Mouse (Mus musculus) kidney, embryonic 15.5 days (tissue): Measurements from ENCODE around the gene Pgf. TPM values are rescaled to one million over a fixed set of nuclear protein-coding genes. Genes with fewer than 3 reads are reported as not detected.
"Not testable (repeated sequence)": the region's sequence is repeated elsewhere in the genome, so short reads cannot be mapped to it uniquely, and the experiment has no call there.

Source experiments
- ATAC-seq: fragments of 200-750 bp; cut with Nextera tagmentation; replicated peaks from 2 replicates; pipeline ENCODE4 v1.8.0; 2017; ENCODE audit warnings: moderate TSS enrichment; ENCODE audit not compliant: low FRiP score
- H3K27ac ChIP-seq: fragments of 300-500 bp; sonication (generic); 2 replicates; pipeline ENCODE4 v1.5.1; 2015; ENCODE audit warnings: mild to moderate bottlenecking, inconsistent platforms
- H3K27me3 ChIP-seq: fragments of 300-500 bp; sonication (generic); 2 replicates; pipeline ENCODE4 v1.6.1; 2015; ENCODE audit warnings: inconsistent platforms
- H3K36me3 ChIP-seq: fragments of 300-500 bp; sonication (generic); 2 replicates; pipeline ENCODE4 v1.6.1; 2015; ENCODE audit warnings: inconsistent platforms
- H3K4me1 ChIP-seq: fragments of 300-500 bp; sonication (generic); 2 replicates; pipeline ENCODE4 v1.6.1; 2015; ENCODE audit warnings: inconsistent platforms
- H3K4me2 ChIP-seq: fragments of 300-500 bp; sonication (generic); 2 replicates; pipeline ENCODE4 v1.6.1; 2015; ENCODE audit warnings: moderate library complexity, mild to moderate bottlenecking, inconsistent platforms
- H3K4me3 ChIP-seq: fragments of 300-500 bp; sonication (generic); replicated peaks from 2 replicates; pipeline ENCODE4 v1.5.1; 2015; ENCODE audit warnings: mild to moderate bottlenecking, inconsistent platforms
- H3K9ac ChIP-seq: fragments of 300-500 bp; sonication (generic); 2 replicates; pipeline ENCODE4 v1.6.1; 2015; ENCODE audit warnings: mild to moderate bottlenecking, inconsistent platforms
- H3K9me3 ChIP-seq: fragments of 300-500 bp; sonication (generic); replicated peaks from 2 replicates; pipeline ENCODE4 v1.6.1; 2016; ENCODE audit warnings: inconsistent platforms
- whole genome bisulfite sequencing: fragments of 180-500 bp; shearing (Covaris S2); methylation state at CpG from one replicate; pipeline ENCODE4 v1.1.7; 2015; ENCODE audit warnings: mixed read lengths; 5-methylcytosine and 5-hydroxymethylcytosine counted together
- polyA plus RNA-seq: library from polyadenylated mRNA; unstranded; fragments of >200 nt; fragmentation: Nextera tagmentation; extraction: Ambion mirVana; gene quantifications from 2 replicates; pipeline ENCODE4 v1.2.1, GENCODE M21; 2015

Gene Pgf
- polyA plus RNA-seq, 1 experiment from 2014 or later, result 18.8 TPM

- Histone ChIP-seq H3K27ac (no peak within 1 kb of the TSS), H3K4me3 (peak within 1 kb of the TSS; percentile 27), H3K9me3 (no peaks in the 10 kb centered on the region), H3K27me3 (peaks cover 27% of the 10 kb centered on the region), H3K4me1 (peaks cover 23% of the 10 kb centered on the region), H3K36me3 (no peaks in the 10 kb centered on the region), H3K4me2 (peak within 1 kb of the TSS; percentile 59), H3K9ac (no peak within 1 kb of the TSS)
- WGBS, result 14% methylated on average over 28 of the region's 28 CpGs
- ATAC-seq, result peak; percentile 75
Measured at GRCm38 (mm10) chr12:85151002-85151774, 26.4 kb downstream of the Pgf start, which contains the start of gene Rps6kl1. Gene Rps6kl1 (minus strand): TSS chr12:85151264.

GRCm38 (mm10) chr12:85150321-85151001, 27.1 kb downstream of the Pgf start:
- Histone ChIP-seq H3K4me2 (peak overlapping the region; percentile 59), H3K9ac (no peak overlapping the region)
- 9% methylated on average over 20 of the region's 20 CpGs for WGBS

GRCm38 (mm10) chr12:85146881-85147280, 30.7 kb downstream of the Pgf start:
- Histone ChIP-seq H3K9ac (no peak overlapping the region), H3K27ac (no peak overlapping the region), H3K27me3 (peaks cover 27% of the 10 kb centered on the region), H3K9me3 (no peaks in the 10 kb centered on the region), H3K4me1 (peaks cover 31% of the 10 kb centered on the region), H3K4me3 (no peak overlapping the region), H3K36me3 (no peaks in the 10 kb centered on the region), H3K4me2 (no peak overlapping the region)
- ATAC-seq, result no peak
- 83% methylated on average over 9 of the region's 9 CpGs for WGBS

More at GRCm38 (mm10) chr12:85150321-85151001, 27.1 kb downstream of the Pgf start:
- ATAC-seq, result no peak
- no peak overlapping the region for H3K27ac ChIP-seq
- peaks cover 30% of the 10 kb centered on the region for H3K4me1 ChIP-seq
- no peaks in the 10 kb centered on the region for H3K36me3 ChIP-seq
- H3K4me3 ChIP-seq, result peak overlapping the region; percentile 27
- peaks cover 27% of the 10 kb centered on the region for H3K27me3 ChIP-seq
- no peaks in the 10 kb centered on the region for H3K9me3 ChIP-seq

- Histone ChIP-seq H3K9me3 (no peaks in the 10 kb centered on the region), H3K27me3 (peaks cover 22% of the 10 kb centered on the region), H3K4me2 (0 out of 2 replicates have a peak overlapping the region, but pooled peaks have one; percentile 10), H3K27ac (0 out of 2 replicates have a peak overlapping the region, but pooled peaks have one; percentile 54), H3K4me3 (no peak overlapping the region), H3K4me1 (peaks cover 31% of the 10 kb centered on the region), H3K36me3 (no peaks in the 10 kb centered on the region), H3K9ac (no peak overlapping the region)
- ATAC-seq, result peak; percentile 29
- 21% methylated on average over 10 of the region's 11 CpGs for WGBS
Measured at GRCm38 (mm10) chr12:85146355-85146754, 31.2 kb downstream of the Pgf start.

- peak overlapping the region; percentile 54 for H3K27ac ChIP-seq
- H3K9me3 ChIP-seq, result no peaks in the 10 kb centered on the region
- 53% methylated on average over 9 of the region's 9 CpGs for WGBS
- peaks cover 25% of the 10 kb centered on the region for H3K4me1 ChIP-seq
- H3K36me3 ChIP-seq, result no peaks in the 10 kb centered on the region
- H3K4me3 ChIP-seq, result no peak overlapping the region
- H3K4me2 ChIP-seq, result no peak overlapping the region
- peaks cover 15% of the 10 kb centered on the region for H3K27me3 ChIP-seq
- no peak overlapping the region for H3K9ac ChIP-seq
- 0 out of 2 replicates have a peak, but pooled peaks have one; percentile 11 for ATAC-seq
Measured at GRCm38 (mm10) chr12:85145630-85146029, 32.0 kb downstream of the Pgf start.

GRCm38 (mm10) chr12:85144821-85145220, 32.8 kb downstream of the Pgf start:
- 98% methylated on average over 4 of the region's 4 CpGs for WGBS
- H3K4me3 ChIP-seq, result no peak overlapping the region

GRCm38 (mm10) chr12:85144276-85144675, 33.3 kb downstream of the Pgf start:
- not testable (repeated sequence) for H3K9me3 ChIP-seq, H3K4me2 ChIP-seq, ATAC-seq, H3K27ac ChIP-seq, H3K9ac ChIP-seq, H3K27me3 ChIP-seq, H3K4me3 ChIP-seq, H3K36me3 ChIP-seq
- 79% methylated on average over 2 of the region's 2 CpGs for WGBS
- peaks cover 27% of the 10 kb centered on the region for H3K4me1 ChIP-seq

More at GRCm38 (mm10) chr12:85144821-85145220, 32.8 kb downstream of the Pgf start:
- ATAC-seq, result no peak
- Histone ChIP-seq H3K9me3 (no peaks in the 10 kb centered on the region), H3K4me1 (peaks cover 27% of the 10 kb centered on the region), H3K36me3 (no peaks in the 10 kb centered on the region), H3K4me2 (no peak overlapping the region), H3K27ac (no peak overlapping the region), H3K27me3 (peaks cover 7% of the 10 kb centered on the region), H3K9ac (no peak overlapping the region)

GRCm38 (mm10) chr12:85142803-85143202, 34.8 kb downstream of the Pgf start:
- no peak overlapping the region for H3K9ac ChIP-seq
- WGBS, result 13% methylated on average over 4 of the region's 4 CpGs
- no peak overlapping the region for H3K4me3 ChIP-seq
- H3K36me3 ChIP-seq, result no peaks in the 10 kb centered on the region
- no peaks in the 10 kb centered on the region for H3K27me3 ChIP-seq
- ATAC-seq, result 0 out of 2 replicates have a peak, but pooled peaks have one; percentile 47
- H3K27ac ChIP-seq, result no peak overlapping the region
- no peak overlapping the region for H3K4me2 ChIP-seq
- H3K9me3 ChIP-seq, result no peaks in the 10 kb centered on the region
- peaks cover 27% of the 10 kb centered on the region for H3K4me1 ChIP-seq

- H3K9ac ChIP-seq, result no peak overlapping the region
- H3K27ac ChIP-seq, result no peak overlapping the region
- no peaks in the 10 kb centered on the region for H3K27me3 ChIP-seq
- WGBS, result 78% methylated on average over 6 of the region's 6 CpGs
- no peak overlapping the region for H3K4me3 ChIP-seq
- peaks cover 16% of the 10 kb centered on the region for H3K4me1 ChIP-seq
- H3K36me3 ChIP-seq, result no peaks in the 10 kb centered on the region
- ATAC-seq, result no peak
- no peak overlapping the region for H3K4me2 ChIP-seq
- H3K9me3 ChIP-seq, result no peaks in the 10 kb centered on the region
Measured at GRCm38 (mm10) chr12:85141096-85141495, 36.5 kb downstream of the Pgf start.

GRCm38 (mm10) chr12:85140036-85140701, 37.4 kb downstream of the Pgf start:
- WGBS, result 48% methylated on average over 18 of the region's 18 CpGs
- Histone ChIP-seq H3K4me1 (peaks cover 11% of the 10 kb centered on the region; the same call in 1 of the 2 replicates), H3K4me3 (no peak overlapping the region), H3K27ac (no peak overlapping the region), H3K4me2 (peak overlapping the region; percentile 7; the same call in 1 of the 2 replicates), H3K9me3 (no peaks in the 10 kb centered on the region), H3K27me3 (no peaks in the 10 kb centered on the region), H3K9ac (no peak overlapping the region), H3K36me3 (peaks cover 6% of the 10 kb centered on the region; the same call in 1 of the 2 replicates)
- ATAC-seq, result no peak

- H3K27me3 ChIP-seq, result no peaks in the 10 kb centered on the region
- WGBS, result 80% methylated on average over 4 of the region's 4 CpGs
- H3K36me3 ChIP-seq, result peaks cover 39% of the 10 kb centered on the region
- H3K27ac ChIP-seq, result no peak overlapping the region
- no peak overlapping the region for H3K4me2 ChIP-seq
- H3K4me3 ChIP-seq, result no peak overlapping the region
- no peak for ATAC-seq
- H3K9me3 ChIP-seq, result no peaks in the 10 kb centered on the region
- H3K4me1 ChIP-seq, result peaks cover 11% of the 10 kb centered on the region; the same call in 1 of the 2 replicates
- H3K9ac ChIP-seq, result no peak overlapping the region
Measured at GRCm38 (mm10) chr12:85136627-85137026, 41.0 kb downstream of the Pgf start.
